Mouse (Mus musculus): ENCODE measurements around the gene Rassf2. TPM values are rescaled to one million over a fixed set of nuclear protein-coding genes. Genes with fewer than 3 reads are reported as not detected.

Gene Rassf2
- polyA plus RNA-seq (2015; fragmentation: Nextera tagmentation; extraction: Ambion mirVana): 23.4 and 24.8 TPM in 2 replicates

DNA sequence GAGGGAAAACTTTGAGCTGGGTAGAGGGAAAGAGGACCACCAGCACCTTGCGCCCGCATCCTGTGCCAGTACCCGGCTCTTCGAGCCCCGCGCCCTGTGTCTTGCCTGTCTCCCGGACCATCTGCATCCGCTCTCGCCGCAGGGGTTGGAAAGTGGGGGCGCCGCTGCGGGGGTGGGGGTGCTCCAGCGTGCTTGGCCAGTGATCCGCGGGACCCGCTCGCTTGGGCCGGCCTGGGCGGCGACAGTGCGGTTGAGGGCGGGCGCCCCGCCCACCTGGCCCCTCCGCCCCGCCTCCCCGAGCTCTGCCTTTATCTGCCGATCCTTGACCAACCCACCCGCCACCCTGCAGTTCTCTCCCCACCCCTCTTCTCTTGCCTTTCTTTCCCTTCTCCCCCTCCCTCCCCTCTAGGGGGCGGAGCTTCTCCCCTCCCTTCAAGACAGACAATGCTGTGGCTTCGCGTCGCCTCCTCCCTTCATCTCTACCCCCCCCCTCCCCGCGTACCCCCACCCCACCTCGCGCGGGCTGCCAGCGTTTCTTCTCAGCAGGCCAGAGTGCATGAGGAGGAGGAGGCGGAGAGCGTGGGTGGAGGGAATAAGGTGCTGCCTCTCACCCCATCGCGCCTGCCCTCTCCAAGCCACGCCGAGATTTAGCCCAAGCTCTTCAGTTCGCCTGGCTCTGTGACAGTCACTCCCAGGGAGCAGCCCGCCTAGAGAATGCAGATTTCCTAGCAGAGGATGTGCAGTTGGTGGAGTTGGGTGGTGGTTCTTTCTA lies at the start of gene Rassf2:
Gene Rassf2, minus strand, starts transcription at position 613 of the 772 bp plus-strand sequence.
- peak within 1 kb of the TSS; percentile 71 for H3K4me3 ChIP-seq
- H3K27ac ChIP-seq (replicated peaks): peak within 1 kb of the TSS; percentile 95
- H3K9me3 ChIP-seq: no peaks in the 10 kb centered on the region
- no peaks in the 10 kb centered on the region for H3K36me3 ChIP-seq
- ATAC-seq (ENCODE audit: low read depth): peak; percentile 93
- peak within 1 kb of the TSS; percentile 91 for H3K4me2 ChIP-seq
- WGBS: under 1% methylated on average over 41 of the region's 48 CpGs
- peaks cover 55% of the 10 kb centered on the region for H3K4me1 ChIP-seq (replicated peaks)
- H3K27me3 ChIP-seq: no peaks in the 10 kb centered on the region
- peak within 1 kb of the TSS; percentile 85 for H3K9ac ChIP-seq

GRCm38 (mm10) chr2:132079139-132079538 lies 49.1 kb upstream of the Rassf2 start:
- Histone ChIP-seq H3K4me1 (replicated peaks) (no peaks in the 10 kb centered on the region), H3K9me3 (no peaks in the 10 kb centered on the region), H3K27ac (replicated peaks) (no peak overlapping the region), H3K36me3 (peaks cover 55% of the 10 kb centered on the region), H3K4me3 (no peak overlapping the region), H3K27me3 (no peaks in the 10 kb centered on the region), H3K4me2 (no peak overlapping the region), H3K9ac (no peak overlapping the region)
- 83% methylated on average over 5 of the region's 5 CpGs for WGBS
- ATAC-seq (ENCODE audit: low read depth): no peak

GRCm38 (mm10) chr2:132073052-132073451 lies 43.0 kb upstream of the Rassf2 start:
- H3K36me3 ChIP-seq: peaks cover 79% of the 10 kb centered on the region
- no peak for ATAC-seq (ENCODE audit: low read depth)
- 75% methylated on average over 3 of the region's 3 CpGs for WGBS
- H3K27me3 ChIP-seq: no peaks in the 10 kb centered on the region
- H3K4me2 ChIP-seq: no peak overlapping the region
- H3K4me1 ChIP-seq (replicated peaks): no peaks in the 10 kb centered on the region
- no peak overlapping the region for H3K9ac ChIP-seq
- H3K4me3 ChIP-seq: no peak overlapping the region
- H3K27ac ChIP-seq (replicated peaks): no peak overlapping the region
- H3K9me3 ChIP-seq: no peaks in the 10 kb centered on the region

GRCm38 (mm10) chr2:132069985-132070735 lies 40.1 kb upstream of the Rassf2 start:
- no peak overlapping the region for H3K4me2 ChIP-seq
- 90% methylated on average over 10 of the region's 10 CpGs for WGBS
- H3K27me3 ChIP-seq: no peaks in the 10 kb centered on the region
- peaks cover 72% of the 10 kb centered on the region for H3K36me3 ChIP-seq
- H3K27ac ChIP-seq (replicated peaks): no peak overlapping the region
- H3K4me3 ChIP-seq: no peak overlapping the region
- no peaks in the 10 kb centered on the region for H3K9me3 ChIP-seq
- no peaks in the 10 kb centered on the region for H3K4me1 ChIP-seq (replicated peaks)
- no peak overlapping the region for H3K9ac ChIP-seq
- no peak for ATAC-seq (ENCODE audit: low read depth)

- H3K27me3 ChIP-seq: no peaks in the 10 kb centered on the region
- WGBS: 74% methylated on average over 11 of the region's 11 CpGs
- H3K9me3 ChIP-seq: no peaks in the 10 kb centered on the region
- no peak overlapping the region for H3K4me3 ChIP-seq
- H3K36me3 ChIP-seq: peaks cover 73% of the 10 kb centered on the region
- H3K27ac ChIP-seq (replicated peaks): no peak overlapping the region
- H3K9ac ChIP-seq: no peak overlapping the region
- H3K4me1 ChIP-seq (replicated peaks): no peaks in the 10 kb centered on the region
- ATAC-seq (ENCODE audit: low read depth): no peak
- no peak overlapping the region for H3K4me2 ChIP-seq
Measured at GRCm38 (mm10) chr2:132064185-132064831, 34.2 kb upstream of the Rassf2 start.

DNA sequence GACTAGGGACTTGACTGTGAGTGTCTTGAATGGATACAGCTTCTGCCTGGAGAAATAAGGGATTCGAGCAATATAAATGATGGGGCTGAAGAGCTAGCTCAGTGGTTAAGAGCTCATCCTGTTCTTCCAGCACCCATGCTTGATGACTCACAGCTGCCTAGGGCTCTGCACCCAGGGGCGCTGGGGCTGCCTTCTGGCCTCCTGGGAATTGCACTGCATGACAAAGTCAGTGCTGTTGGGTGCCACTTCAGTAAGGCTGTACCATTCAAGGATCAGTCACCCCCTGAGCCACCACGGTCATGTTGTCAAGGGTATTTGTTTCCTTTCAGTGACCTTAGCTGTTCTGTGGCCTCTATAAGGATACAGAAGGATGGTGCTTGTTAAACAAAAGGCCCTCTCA lies 33.7 kb upstream of the Rassf2 start:
- no peak overlapping the region for H3K4me3 ChIP-seq
- H3K4me2 ChIP-seq: no peak overlapping the region
- 82% methylated on average over 3 of the region's 3 CpGs for WGBS
- H3K36me3 ChIP-seq: peaks cover 73% of the 10 kb centered on the region
- no peak overlapping the region for H3K27ac ChIP-seq (replicated peaks)
- H3K27me3 ChIP-seq: no peaks in the 10 kb centered on the region
- H3K9ac ChIP-seq: no peak overlapping the region
- no peak for ATAC-seq (ENCODE audit: low read depth)
- no peaks in the 10 kb centered on the region for H3K9me3 ChIP-seq
- H3K4me1 ChIP-seq (replicated peaks): no peaks in the 10 kb centered on the region

GRCm38 (mm10) chr2:132061884-132062283 lies 31.8 kb upstream of the Rassf2 start:
- Histone ChIP-seq H3K27me3 (no peaks in the 10 kb centered on the region), H3K9ac (no peak overlapping the region), H3K36me3 (peaks cover 85% of the 10 kb centered on the region), H3K4me1 (replicated peaks) (no peaks in the 10 kb centered on the region), H3K9me3 (no peaks in the 10 kb centered on the region), H3K4me2 (no peak overlapping the region), H3K27ac (replicated peaks) (no peak overlapping the region), H3K4me3 (no peak overlapping the region)
- no peak for ATAC-seq (ENCODE audit: low read depth)
- WGBS: 95% methylated on average over 11 of the region's 11 CpGs

- no peak overlapping the region for H3K4me3 ChIP-seq
- 94% methylated on average over 8 of the region's 8 CpGs for WGBS
- peaks cover 91% of the 10 kb centered on the region for H3K36me3 ChIP-seq
- H3K4me1 ChIP-seq (replicated peaks): no peaks in the 10 kb centered on the region
- H3K9me3 ChIP-seq: no peaks in the 10 kb centered on the region
- H3K4me2 ChIP-seq: no peak overlapping the region
- H3K9ac ChIP-seq: no peak overlapping the region
- no peaks in the 10 kb centered on the region for H3K27me3 ChIP-seq
- no peak overlapping the region for H3K27ac ChIP-seq (replicated peaks)
- no peak for ATAC-seq (ENCODE audit: low read depth)
Measured at GRCm38 (mm10) chr2:132059919-132060318, 29.9 kb upstream of the Rassf2 start.

DNA sequence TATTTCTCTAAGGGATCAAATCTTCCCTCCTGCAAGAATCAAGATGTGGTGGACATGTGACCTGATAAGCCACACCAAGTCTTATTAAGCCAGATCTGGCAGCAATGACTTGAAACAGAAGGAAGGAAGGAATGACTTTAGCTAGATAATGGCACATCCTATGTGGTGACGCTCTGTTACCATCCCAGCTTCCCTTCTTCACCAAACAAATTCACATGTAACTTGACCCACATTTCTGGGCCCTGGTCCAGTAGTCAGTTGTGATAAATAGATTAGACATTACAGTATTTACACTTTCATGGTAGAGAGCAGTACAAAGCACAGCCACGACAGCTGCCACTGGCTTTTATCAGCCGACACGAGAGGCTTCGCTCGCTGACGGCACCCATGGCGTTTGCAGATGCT lies 25.3 kb upstream of the Rassf2 start:
- Histone ChIP-seq H3K4me2 (no peak overlapping the region), H3K4me1 (replicated peaks) (no peaks in the 10 kb centered on the region), H3K36me3 (peaks cover 68% of the 10 kb centered on the region), H3K4me3 (no peak overlapping the region), H3K9ac (no peak overlapping the region), H3K27me3 (no peaks in the 10 kb centered on the region), H3K9me3 (no peaks in the 10 kb centered on the region), H3K27ac (replicated peaks) (no peak overlapping the region)
- WGBS: 92% methylated on average over 8 of the region's 8 CpGs
- no peak for ATAC-seq (ENCODE audit: low read depth)

- Histone ChIP-seq H3K36me3 (peaks cover 54% of the 10 kb centered on the region), H3K4me3 (no peak overlapping the region), H3K9ac (no peak overlapping the region), H3K4me2 (no peak overlapping the region), H3K4me1 (replicated peaks) (no peaks in the 10 kb centered on the region), H3K27ac (replicated peaks) (no peak overlapping the region), H3K27me3 (no peaks in the 10 kb centered on the region), H3K9me3 (no peaks in the 10 kb centered on the region)
- ATAC-seq (ENCODE audit: low read depth): no peak
- WGBS: 95% methylated on average over 4 of the region's 4 CpGs
Measured at GRCm38 (mm10) chr2:132053824-132054223, 23.8 kb upstream of the Rassf2 start.

GRCm38 (mm10) chr2:132051798-132052197 lies 21.7 kb upstream of the Rassf2 start:
- Histone ChIP-seq H3K4me1 (replicated peaks) (no peaks in the 10 kb centered on the region), H3K27ac (replicated peaks) (no peak overlapping the region), H3K9me3 (no peaks in the 10 kb centered on the region), H3K36me3 (peaks cover 34% of the 10 kb centered on the region), H3K27me3 (no peaks in the 10 kb centered on the region), H3K9ac (no peak overlapping the region), H3K4me2 (no peak overlapping the region), H3K4me3 (no peak overlapping the region)
- no peak for ATAC-seq (ENCODE audit: low read depth)
- WGBS: 79% methylated on average over 5 of the region's 5 CpGs

DNA sequence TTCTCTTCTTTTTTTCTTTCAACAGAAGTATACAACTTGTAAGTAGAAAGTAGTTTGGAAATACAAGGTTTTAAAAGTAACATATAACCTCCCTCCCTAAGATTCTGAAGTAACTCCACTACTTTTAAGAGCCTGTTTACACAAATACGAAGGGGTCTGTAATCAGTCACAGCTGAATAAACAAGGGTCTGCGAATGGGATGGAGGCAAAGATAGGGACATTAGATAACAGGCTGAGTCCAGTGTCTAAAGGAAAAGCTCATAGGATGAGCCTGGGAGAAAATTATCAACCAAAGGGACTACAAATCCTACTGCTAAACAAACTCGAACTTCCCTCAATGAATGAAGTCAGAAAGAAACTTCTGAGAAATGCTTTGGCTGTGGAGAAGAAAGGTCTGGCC lies 19.9 kb upstream of the Rassf2 start:
- Histone ChIP-seq H3K4me3 (no peak overlapping the region), H3K4me2 (no peak overlapping the region), H3K27ac (replicated peaks) (no peak overlapping the region), H3K9ac (no peak overlapping the region), H3K9me3 (no peaks in the 10 kb centered on the region), H3K27me3 (no peaks in the 10 kb centered on the region), H3K4me1 (replicated peaks) (no peaks in the 10 kb centered on the region), H3K36me3 (peaks cover 15% of the 10 kb centered on the region)
- ATAC-seq (ENCODE audit: low read depth): no peak
- WGBS: 65% methylated on average over 3 of the region's 3 CpGs

Data from neural tube, embryonic 13.5 days (tissue).